Mouse (Mus musculus) spleen, adult 2 months (tissue): ENCODE measurements around the gene Oaf.

Experiments
- CTCF ChIP-seq: fragments of 200-500 bp; IDR thresholded peaks from 2 replicates; pipeline ENCODE4 v1.5.1; 2011; ENCODE audit warnings: mild to moderate bottlenecking, inconsistent platforms; ENCODE audit not compliant: insufficient read depth, insufficient read length, insufficient replicate concordance; ENCODE audit errors: extremely low read depth
- POLR2A ChIP-seq: fragments of 200-500 bp; IDR thresholded peaks from 2 replicates; pipeline ENCODE4 v1.6.1; 2011; ENCODE audit warnings: low read depth, low read length, inconsistent platforms

GRCm38 (mm10) chr9:43236576-43236975 lies 3.1 kb downstream of the Oaf start:
- TF ChIP-seq POLR2A (no peak), CTCF (no peak)
